Mouse (Mus musculus): ENCODE measurements at regions not wholly inside any gene's neighbourhood (a gene's known extent, or its start where the extent isn't known, plus 50 kb on each side); places are given as distances from the start of the nearest gene placed in this dataset.

- TF ChIP-seq CTCF (IDR thresholded peaks at IDR 0.05; ENCODE audit: low read depth, low read length): 0 out of 2 replicates have a peak, but pooled peaks have one; percentile 4
- TF ChIP-seq POLR2A (IDR thresholded peaks at IDR 0.05; ENCODE audit: extremely low read depth, insufficient read depth, low read length): no peak
These were observed 180.2 kb upstream of the Mrgpra3 start for GRCm38 (mm10) chr7:47781373-47781772.
